Mouse (Mus musculus): Measurements from ENCODE around the gene Pola1. TPM values are rescaled to one million over a fixed set of nuclear protein-coding genes. Genes with fewer than 3 reads are reported as not detected.

Pola1 gene
- polyA plus RNA-seq, 1 experiment from 2014 or later, result 1.8 TPM

DNA sequence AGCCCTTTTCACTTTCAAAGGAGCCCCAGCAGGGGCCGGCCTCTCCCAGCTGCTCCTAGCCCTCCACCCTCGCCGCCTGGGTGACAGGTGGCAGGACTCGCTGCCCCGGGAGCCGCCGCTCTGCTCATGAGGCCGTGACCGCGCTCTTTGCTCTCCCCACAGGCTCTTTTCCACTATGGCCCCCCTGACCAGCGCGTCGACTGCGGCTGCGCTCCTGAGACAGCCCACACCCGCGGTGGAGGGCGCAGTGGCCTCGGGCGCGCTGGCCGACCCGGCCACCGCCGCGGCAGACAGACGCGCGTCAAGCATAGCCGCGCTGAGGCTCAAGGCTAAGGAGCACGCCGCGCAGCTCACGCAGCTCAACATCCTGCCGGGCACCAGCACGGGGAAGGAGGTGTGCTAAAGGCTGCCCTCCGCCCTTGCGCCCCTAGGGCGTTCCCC lies 334.9 kb downstream of the Pola1 start:
- peak overlapping the region; percentile 47 for H3K4me2 ChIP-seq (replicated peaks; ENCODE audit: low read depth, low read length)
- H3K9ac ChIP-seq (replicated peaks; ENCODE audit: low read depth), result no peak overlapping the region
- H3K9me3 ChIP-seq (ENCODE audit: low read length), result no peaks in the 10 kb centered on the region
- no peak overlapping the region for H3K27ac ChIP-seq (ENCODE audit: low read length)
- no peak for DNase-seq (ENCODE audit: low spot score)
- peaks cover 27% of the 10 kb centered on the region for H3K27me3 ChIP-seq (replicated peaks; ENCODE audit: insufficient read depth, low read length)
- no peak for TF ChIP-seq EP300 (IDR thresholded peaks at IDR 0.05)
- no peak for TF ChIP-seq CTCF (IDR thresholded peaks at IDR 0.05)
- peak overlapping the region; percentile 25; the same call in 1 of the 2 replicates for H3K4me3 ChIP-seq (ENCODE audit: low read depth, low read length)
- H3K4me1 ChIP-seq (ENCODE audit: insufficient read depth, low read depth, low read length), result no peaks in the 10 kb centered on the region
- peak; percentile 14; the same call in 1 of the 2 replicates for ATAC-seq
- 7% methylated on average over 16 of the region's 40 CpGs for WGBS
- no peaks in the 10 kb centered on the region for H3K36me3 ChIP-seq (ENCODE audit: insufficient read depth, low read length)

DNA sequence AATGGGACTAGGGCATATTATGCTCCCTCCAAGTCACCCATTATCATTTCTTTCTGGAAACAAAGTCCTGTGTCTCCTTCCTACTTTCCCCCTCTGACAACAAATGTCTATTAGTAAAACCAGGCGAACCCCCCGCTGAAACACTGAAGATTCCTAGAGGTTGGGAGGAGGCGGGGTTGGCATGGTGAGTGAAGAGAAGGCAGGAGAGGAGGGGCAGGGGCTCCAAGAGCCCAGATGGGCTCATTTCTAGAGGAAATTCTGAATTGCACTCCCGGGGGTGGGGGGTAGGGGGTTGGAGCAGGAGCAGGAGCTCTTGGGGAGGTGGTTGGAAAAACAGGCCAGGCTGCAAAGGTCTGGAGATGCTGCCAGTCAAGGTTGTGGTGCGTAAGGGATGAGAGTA lies 336.1 kb downstream of the Pola1 start:
- H3K9me3 ChIP-seq (ENCODE audit: low read length), result no peaks in the 10 kb centered on the region
- H3K27ac ChIP-seq (ENCODE audit: low read length), result no peak overlapping the region
- TF ChIP-seq EP300 (IDR thresholded peaks at IDR 0.05), result no peak
- no peak overlapping the region for H3K9ac ChIP-seq (replicated peaks; ENCODE audit: low read depth)
- ATAC-seq (no peak), DNase-seq (ENCODE audit: low spot score) (no peak)
- no peak overlapping the region for H3K4me2 ChIP-seq (replicated peaks; ENCODE audit: low read depth, low read length)
- H3K4me3 ChIP-seq (ENCODE audit: low read depth, low read length), result no peak overlapping the region
- WGBS, result 12% methylated on average over 5 of the region's 5 CpGs
- peaks cover 28% of the 10 kb centered on the region for H3K27me3 ChIP-seq (replicated peaks; ENCODE audit: insufficient read depth, low read length)
- H3K4me1 ChIP-seq (ENCODE audit: insufficient read depth, low read depth, low read length), result no peaks in the 10 kb centered on the region
- no peaks in the 10 kb centered on the region for H3K36me3 ChIP-seq (ENCODE audit: insufficient read depth, low read length)

DNA sequence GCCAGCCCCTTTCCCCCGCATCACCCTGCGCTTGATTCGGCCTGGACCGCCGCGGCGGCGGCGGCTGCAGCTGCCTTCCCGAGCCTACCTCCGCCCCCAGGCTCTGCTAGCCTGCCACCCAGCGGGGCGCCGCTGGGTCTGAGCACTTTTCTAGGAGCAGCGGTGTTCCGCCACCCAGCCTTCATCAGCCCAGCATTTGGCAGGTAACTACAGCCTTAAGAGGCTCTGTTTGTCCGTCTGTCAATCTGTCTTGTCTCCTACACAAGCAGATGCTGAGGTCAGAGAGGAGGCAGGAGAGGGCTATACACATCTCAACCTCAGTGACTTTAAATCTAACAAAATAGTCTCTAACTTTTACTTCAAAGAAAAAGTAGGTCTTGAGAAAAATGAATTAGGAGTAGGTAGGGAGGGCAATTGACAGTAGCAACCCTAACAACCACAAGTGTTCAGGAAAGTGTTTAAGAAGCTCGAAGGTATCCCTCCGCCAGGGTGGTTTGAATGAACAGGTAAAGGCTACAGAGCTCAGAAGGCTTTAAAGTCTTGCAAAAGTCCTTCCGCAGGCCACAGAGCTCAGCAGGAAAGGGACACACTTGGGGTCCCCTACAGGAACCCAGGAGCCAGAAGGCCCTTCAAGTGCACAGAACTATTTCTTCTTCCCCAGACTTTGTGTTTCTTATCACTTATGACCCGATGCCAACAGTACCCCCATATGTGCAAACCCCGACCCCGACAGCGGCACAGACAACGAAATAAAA lies 337.0 kb downstream of the Pola1 start:
- DNase-seq (ENCODE audit: low spot score) (no peak), ATAC-seq (no peak)
- Histone ChIP-seq H3K4me3 (ENCODE audit: low read depth, low read length) (no peak overlapping the region), H3K4me1 (ENCODE audit: insufficient read depth, low read depth, low read length) (no peaks in the 10 kb centered on the region), H3K27me3 (replicated peaks; ENCODE audit: insufficient read depth, low read length) (peaks cover 33% of the 10 kb centered on the region), H3K4me2 (replicated peaks; ENCODE audit: low read depth, low read length) (no peak overlapping the region), H3K27ac (ENCODE audit: low read length) (no peak overlapping the region), H3K36me3 (ENCODE audit: insufficient read depth, low read length) (no peaks in the 10 kb centered on the region), H3K9me3 (ENCODE audit: low read length) (no peaks in the 10 kb centered on the region), H3K9ac (replicated peaks; ENCODE audit: low read depth) (no peak overlapping the region)
- TF ChIP-seq CTCF (IDR thresholded peaks at IDR 0.05) (no peak), EP300 (IDR thresholded peaks at IDR 0.05) (no peak)
- WGBS, result 14% methylated on average over 17 of the region's 25 CpGs

DNA sequence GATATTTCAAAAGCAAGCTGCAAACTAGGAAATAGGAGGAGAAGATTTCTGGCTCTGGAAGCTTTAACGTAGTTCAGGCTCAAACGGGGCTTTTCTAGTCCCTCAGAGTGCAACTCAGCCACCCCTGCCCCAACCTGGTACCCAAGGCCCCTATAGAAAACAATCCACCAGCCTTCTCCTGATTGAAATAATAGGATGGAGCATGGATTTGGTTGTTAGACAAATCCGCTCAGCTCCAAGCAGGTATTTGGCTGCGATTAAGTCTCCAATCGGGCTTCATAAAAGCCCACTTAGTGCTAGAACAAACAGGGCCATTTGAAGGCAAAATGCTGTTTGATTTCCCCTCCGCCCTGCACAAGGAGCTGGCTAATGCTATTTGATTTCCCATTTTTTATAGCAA lies 339.9 kb downstream of the Pola1 start:
- no peak for TF ChIP-seq EP300 (IDR thresholded peaks at IDR 0.05)
- no peak for TF ChIP-seq CTCF (IDR thresholded peaks at IDR 0.05)
- Histone ChIP-seq H3K27me3 (replicated peaks; ENCODE audit: insufficient read depth, low read length) (peaks cover 46% of the 10 kb centered on the region), H3K36me3 (ENCODE audit: insufficient read depth, low read length) (no peaks in the 10 kb centered on the region), H3K9ac (replicated peaks; ENCODE audit: low read depth) (no peak overlapping the region), H3K4me3 (ENCODE audit: low read depth, low read length) (no peak overlapping the region), H3K27ac (ENCODE audit: low read length) (no peak overlapping the region), H3K9me3 (ENCODE audit: low read length) (no peaks in the 10 kb centered on the region), H3K4me1 (ENCODE audit: insufficient read depth, low read depth, low read length) (0 out of 2 replicates have a peak, but pooled peaks cover 4% of the 10 kb centered on the region), H3K4me2 (replicated peaks; ENCODE audit: low read depth, low read length) (no peak overlapping the region)
- DNase-seq (ENCODE audit: low spot score) (no peak), ATAC-seq (no peak)
- 12% methylated on average over 6 of the region's 6 CpGs for WGBS

DNA sequence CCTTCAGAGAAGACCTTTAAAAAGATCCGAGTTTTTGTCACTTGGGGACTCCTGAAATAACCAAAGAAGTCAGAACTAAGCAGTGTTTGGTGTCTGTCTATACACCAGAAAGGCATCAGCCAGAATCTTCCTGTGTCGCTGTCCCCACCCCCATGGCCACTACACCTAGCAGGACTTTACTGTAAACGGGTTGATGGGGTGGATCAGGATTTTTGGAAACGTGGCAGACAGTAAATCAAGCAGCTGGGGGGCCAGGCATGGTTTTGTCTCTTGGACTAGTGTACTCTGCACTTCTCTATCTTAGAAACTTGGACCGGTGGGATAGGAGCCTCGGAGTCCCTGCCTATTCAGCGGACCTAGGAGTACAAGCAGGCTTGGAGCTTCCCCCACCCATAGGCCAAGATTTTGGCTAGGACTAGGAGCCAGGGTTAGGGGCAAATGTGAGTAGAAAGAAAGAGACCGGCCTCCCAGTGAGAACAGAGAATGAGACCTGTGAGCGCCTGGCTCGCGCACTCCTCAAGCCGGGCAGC lies 342.0 kb downstream of the Pola1 start:
- Histone ChIP-seq H3K27me3 (replicated peaks; ENCODE audit: insufficient read depth, low read length) (peaks cover 48% of the 10 kb centered on the region), H3K4me2 (replicated peaks; ENCODE audit: low read depth, low read length) (no peak overlapping the region), H3K27ac (ENCODE audit: low read length) (no peak overlapping the region), H3K4me3 (ENCODE audit: low read depth, low read length) (no peak overlapping the region), H3K9me3 (ENCODE audit: low read length) (no peaks in the 10 kb centered on the region), H3K36me3 (ENCODE audit: insufficient read depth, low read length) (no peaks in the 10 kb centered on the region), H3K9ac (replicated peaks; ENCODE audit: low read depth) (no peak overlapping the region), H3K4me1 (ENCODE audit: insufficient read depth, low read depth, low read length) (0 out of 2 replicates have a peak, but pooled peaks cover 4% of the 10 kb centered on the region)
- TF ChIP-seq CTCF (IDR thresholded peaks at IDR 0.05), result no peak
- TF ChIP-seq EP300 (IDR thresholded peaks at IDR 0.05), result no peak
- WGBS, result 7% methylated on average over 12 of the region's 12 CpGs
- DNase-seq (ENCODE audit: low spot score) (no peak), ATAC-seq (no peak)

DNA sequence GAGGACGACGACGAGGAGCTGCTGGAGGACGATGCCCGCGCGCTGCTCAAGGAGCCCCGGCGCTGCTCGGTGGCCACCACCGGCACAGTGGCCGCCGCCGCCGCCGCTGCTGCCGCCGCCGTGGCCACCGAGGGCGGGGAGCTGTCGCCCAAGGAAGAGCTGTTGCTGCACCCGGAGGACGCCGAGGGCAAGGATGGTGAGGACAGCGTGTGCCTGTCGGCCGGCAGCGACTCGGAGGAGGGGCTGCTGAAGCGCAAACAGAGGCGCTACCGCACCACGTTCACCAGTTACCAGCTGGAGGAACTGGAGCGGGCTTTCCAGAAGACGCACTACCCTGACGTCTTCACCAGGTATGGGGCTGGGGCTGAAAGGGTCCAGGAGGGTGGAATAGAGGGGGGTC lies 342.9 kb downstream of the Pola1 start:
- TF ChIP-seq CTCF (IDR thresholded peaks at IDR 0.05) (no peak), EP300 (IDR thresholded peaks at IDR 0.05) (no peak)
- H3K27me3 ChIP-seq (replicated peaks; ENCODE audit: insufficient read depth, low read length), result peaks cover 44% of the 10 kb centered on the region

More for the DNA sequence above, 342.9 kb downstream of the Pola1 start:
- WGBS, result 3% methylated on average over 7 of the region's 37 CpGs
- DNase-seq (ENCODE audit: low spot score) (no peak), ATAC-seq (no peak)
- H3K9ac ChIP-seq (replicated peaks; ENCODE audit: low read depth), result no peak overlapping the region
- H3K4me2 ChIP-seq (replicated peaks; ENCODE audit: low read depth, low read length), result peak overlapping the region; percentile 53
- no peaks in the 10 kb centered on the region for H3K36me3 ChIP-seq (ENCODE audit: insufficient read depth, low read length)
- no peaks in the 10 kb centered on the region for H3K9me3 ChIP-seq (ENCODE audit: low read length)
- no peak overlapping the region for H3K27ac ChIP-seq (ENCODE audit: low read length)
- peak overlapping the region; percentile 27 for H3K4me3 ChIP-seq (ENCODE audit: low read depth, low read length)
- H3K4me1 ChIP-seq (ENCODE audit: insufficient read depth, low read depth, low read length), result 0 out of 2 replicates have a peak, but pooled peaks cover 4% of the 10 kb centered on the region
